Mouse (Mus musculus): ENCODE measurements around the gene Ank2. TPM values are rescaled to one million over a fixed set of nuclear protein-coding genes. Genes with fewer than 3 reads are reported as not detected.

Ank2 gene
- polyA plus RNA-seq, 1 experiment from 2014 or later: 47.1 TPM

DNA sequence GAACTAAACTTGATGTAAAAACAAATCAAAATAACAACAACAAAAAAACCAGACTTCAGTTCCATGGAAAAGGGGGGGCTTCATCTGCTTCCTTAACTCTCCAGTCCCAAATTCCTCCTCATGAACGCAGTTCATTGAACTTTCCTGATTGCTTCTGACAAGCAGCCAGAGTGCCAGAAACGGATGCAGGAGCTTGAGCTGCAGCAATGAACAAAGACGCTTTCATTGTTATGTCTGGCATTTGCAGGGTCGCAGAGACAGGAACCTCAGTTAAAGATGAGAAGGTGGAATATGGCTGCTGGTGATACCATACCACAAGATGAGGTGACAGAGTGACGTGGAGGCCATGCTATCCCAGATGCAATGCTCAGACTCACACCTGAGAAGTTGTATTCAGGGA is 248.2 kb downstream of the Ank2 start:
- Histone ChIP-seq H3K4me1 (no peaks in the 10 kb centered on the region), H3K27me3 (no peaks in the 10 kb centered on the region)

GRCm38 (mm10) chr3:127248611-127249010 is 250.5 kb downstream of the Ank2 start:
- ATAC-seq (ENCODE audit: insufficient number of reproducible peaks, insufficient read depth, low FRiP score, low TSS enrichment): no peak

More for the DNA sequence above, 248.2 kb downstream of the Ank2 start:
- no peak overlapping the region for H3K4me3 ChIP-seq
- H3K9me3 ChIP-seq: no peaks in the 10 kb centered on the region
- WGBS: 40% methylated on average over 5 of the region's 5 CpGs
- H3K27ac ChIP-seq: no peak overlapping the region
- ATAC-seq (ENCODE audit: insufficient number of reproducible peaks, insufficient read depth, low FRiP score, low TSS enrichment): no peak
- no peak overlapping the region for H3K9ac ChIP-seq
- no peaks in the 10 kb centered on the region for H3K36me3 ChIP-seq
- no peak overlapping the region for H3K4me2 ChIP-seq (replicated peaks)

DNA sequence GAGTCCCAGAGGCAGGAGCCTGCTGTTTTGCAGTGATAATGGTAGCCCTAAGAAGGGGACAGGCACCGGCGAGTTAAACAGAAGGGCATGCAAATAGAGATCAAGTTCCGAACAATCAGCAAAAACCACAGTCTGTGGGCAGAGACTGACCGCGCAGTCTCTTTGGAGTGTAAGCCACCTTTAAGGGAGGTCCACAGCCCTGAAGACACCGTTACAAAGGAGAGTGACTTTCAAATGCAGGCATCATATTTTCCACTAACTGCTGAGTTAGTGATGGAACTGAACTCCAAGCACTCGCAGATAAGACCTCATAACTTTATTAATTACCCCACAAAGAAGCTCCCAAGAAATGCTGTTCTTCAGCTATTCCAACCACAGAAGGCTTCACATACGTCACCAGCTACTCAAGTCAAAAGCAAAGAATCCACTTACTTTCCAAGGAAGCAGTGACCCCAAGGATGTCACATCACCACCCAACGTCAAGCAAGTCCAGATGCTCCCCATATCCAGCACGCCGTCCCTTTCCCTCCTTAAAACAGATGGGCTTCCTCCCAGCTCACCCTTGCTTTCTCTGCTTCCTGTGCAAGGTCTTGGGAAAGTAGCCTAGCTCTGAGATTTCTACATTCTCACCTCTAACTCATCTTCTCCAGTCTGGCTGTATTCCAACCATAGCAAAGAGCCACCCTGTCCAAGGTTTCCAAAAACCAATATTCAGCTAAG is 252.0 kb downstream of the Ank2 start:
- Histone ChIP-seq H3K36me3 (no peaks in the 10 kb centered on the region), H3K9me3 (no peaks in the 10 kb centered on the region), H3K4me3 (no peak overlapping the region), H3K4me1 (peaks cover 3% of the 10 kb centered on the region; the same call in 1 of the 2 replicates), H3K4me2 (replicated peaks) (no peak overlapping the region), H3K27me3 (no peaks in the 10 kb centered on the region), H3K9ac (no peak overlapping the region), H3K27ac (no peak overlapping the region)
- WGBS: 52% methylated on average over 11 of the region's 11 CpGs
- no peak for ATAC-seq (ENCODE audit: insufficient number of reproducible peaks, insufficient read depth, low FRiP score, low TSS enrichment)

More at GRCm38 (mm10) chr3:127248611-127249010, 250.5 kb downstream of the Ank2 start:
- H3K27ac ChIP-seq: no peak overlapping the region
- H3K4me3 ChIP-seq: no peak overlapping the region
- no peaks in the 10 kb centered on the region for H3K27me3 ChIP-seq
- H3K36me3 ChIP-seq: no peaks in the 10 kb centered on the region
- no peak overlapping the region for H3K9ac ChIP-seq
- H3K4me1 ChIP-seq: peaks cover 3% of the 10 kb centered on the region; the same call in 1 of the 2 replicates
- no peaks in the 10 kb centered on the region for H3K9me3 ChIP-seq
- H3K4me2 ChIP-seq (replicated peaks): no peak overlapping the region

DNA sequence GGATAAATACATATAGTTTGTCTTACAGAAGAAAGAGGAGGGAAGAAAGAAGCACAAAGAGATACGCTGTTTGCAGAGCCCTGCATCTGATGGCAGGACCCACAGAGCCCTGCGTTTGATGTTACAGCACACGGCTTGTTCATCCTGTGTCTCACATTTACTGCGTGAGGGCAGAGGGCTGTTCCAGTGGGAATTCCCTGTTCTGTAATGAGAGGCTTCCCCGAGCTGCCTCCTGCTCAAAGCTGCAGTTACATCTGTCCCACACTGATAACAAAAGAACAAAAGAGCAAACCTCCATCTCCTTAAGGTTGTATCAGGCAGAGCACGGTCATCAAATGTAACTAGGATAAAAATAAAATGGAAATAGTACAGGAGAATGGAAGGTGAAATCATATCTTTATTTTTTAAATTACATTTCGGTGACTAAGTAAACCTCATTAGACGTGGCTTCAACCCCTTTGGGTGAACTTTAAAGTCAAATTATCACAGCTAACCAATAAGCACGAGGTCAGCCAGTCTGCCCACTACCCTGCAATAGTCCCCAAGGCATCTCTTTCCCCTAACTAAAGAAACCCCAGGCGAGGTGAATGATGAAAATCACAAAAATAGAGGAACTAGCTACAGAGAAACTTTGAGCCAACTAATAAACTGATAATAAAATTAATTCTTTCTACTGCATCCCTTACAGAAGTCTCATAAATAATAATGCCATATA is 255.1 kb downstream of the Ank2 start:
- Histone ChIP-seq H3K4me2 (replicated peaks) (no peak overlapping the region), H3K27ac (no peak overlapping the region), H3K4me3 (no peak overlapping the region), H3K9me3 (no peaks in the 10 kb centered on the region), H3K4me1 (peaks cover 3% of the 10 kb centered on the region), H3K27me3 (no peaks in the 10 kb centered on the region), H3K9ac (no peak overlapping the region), H3K36me3 (no peaks in the 10 kb centered on the region)
- no peak for ATAC-seq (ENCODE audit: insufficient number of reproducible peaks, insufficient read depth, low FRiP score, low TSS enrichment)
- WGBS: 30% methylated on average over 10 of the region's 10 CpGs

DNA sequence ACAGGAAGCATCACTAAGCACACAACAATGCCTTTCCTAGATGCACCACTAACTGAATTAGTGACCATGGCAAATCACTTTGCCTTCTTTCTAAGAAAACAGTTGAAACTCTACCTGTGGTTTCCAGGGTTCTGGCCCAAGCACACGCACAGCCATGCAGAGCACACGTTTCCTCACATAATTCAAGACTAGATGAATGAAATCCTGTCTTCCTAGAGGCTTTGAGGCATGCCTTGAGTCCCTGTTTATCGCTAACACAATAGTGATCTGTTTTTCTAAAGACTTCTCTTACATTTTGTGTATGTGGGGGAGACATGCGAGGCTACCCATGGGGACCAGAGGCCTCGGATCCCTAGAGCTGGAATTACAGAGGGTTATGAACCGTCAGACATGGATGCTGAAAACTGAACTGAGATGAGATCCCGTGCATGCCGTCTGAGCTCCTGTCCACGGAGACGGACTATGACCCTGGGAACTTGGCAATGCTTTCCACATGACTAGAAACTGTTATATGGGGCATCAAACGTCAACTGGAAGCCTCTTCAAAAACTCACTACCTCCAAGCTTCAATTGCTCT is 256.8 kb downstream of the Ank2 start:
- 76% methylated on average over 11 of the region's 11 CpGs for WGBS
- H3K9ac ChIP-seq: no peak overlapping the region
- H3K9me3 ChIP-seq: no peaks in the 10 kb centered on the region
- no peaks in the 10 kb centered on the region for H3K36me3 ChIP-seq
- no peak for ATAC-seq (ENCODE audit: insufficient number of reproducible peaks, insufficient read depth, low FRiP score, low TSS enrichment)
- H3K27me3 ChIP-seq: no peaks in the 10 kb centered on the region
- H3K4me2 ChIP-seq (replicated peaks): no peak overlapping the region
- no peak overlapping the region for H3K27ac ChIP-seq
- peaks cover 3% of the 10 kb centered on the region for H3K4me1 ChIP-seq
- H3K4me3 ChIP-seq: no peak overlapping the region

- H3K27me3 ChIP-seq: no peaks in the 10 kb centered on the region
- no peak overlapping the region for H3K27ac ChIP-seq
- no peaks in the 10 kb centered on the region for H3K36me3 ChIP-seq
- 80% methylated on average over 5 of the region's 5 CpGs for WGBS
- H3K4me1 ChIP-seq: no peaks in the 10 kb centered on the region
- no peak overlapping the region for H3K4me3 ChIP-seq
- H3K9ac ChIP-seq: no peak overlapping the region
- H3K9me3 ChIP-seq: no peaks in the 10 kb centered on the region
- ATAC-seq (ENCODE audit: insufficient number of reproducible peaks, insufficient read depth, low FRiP score, low TSS enrichment): no peak
- no peak overlapping the region for H3K4me2 ChIP-seq (replicated peaks)
Measured at GRCm38 (mm10) chr3:127235271-127235670, 263.9 kb downstream of the Ank2 start.

DNA sequence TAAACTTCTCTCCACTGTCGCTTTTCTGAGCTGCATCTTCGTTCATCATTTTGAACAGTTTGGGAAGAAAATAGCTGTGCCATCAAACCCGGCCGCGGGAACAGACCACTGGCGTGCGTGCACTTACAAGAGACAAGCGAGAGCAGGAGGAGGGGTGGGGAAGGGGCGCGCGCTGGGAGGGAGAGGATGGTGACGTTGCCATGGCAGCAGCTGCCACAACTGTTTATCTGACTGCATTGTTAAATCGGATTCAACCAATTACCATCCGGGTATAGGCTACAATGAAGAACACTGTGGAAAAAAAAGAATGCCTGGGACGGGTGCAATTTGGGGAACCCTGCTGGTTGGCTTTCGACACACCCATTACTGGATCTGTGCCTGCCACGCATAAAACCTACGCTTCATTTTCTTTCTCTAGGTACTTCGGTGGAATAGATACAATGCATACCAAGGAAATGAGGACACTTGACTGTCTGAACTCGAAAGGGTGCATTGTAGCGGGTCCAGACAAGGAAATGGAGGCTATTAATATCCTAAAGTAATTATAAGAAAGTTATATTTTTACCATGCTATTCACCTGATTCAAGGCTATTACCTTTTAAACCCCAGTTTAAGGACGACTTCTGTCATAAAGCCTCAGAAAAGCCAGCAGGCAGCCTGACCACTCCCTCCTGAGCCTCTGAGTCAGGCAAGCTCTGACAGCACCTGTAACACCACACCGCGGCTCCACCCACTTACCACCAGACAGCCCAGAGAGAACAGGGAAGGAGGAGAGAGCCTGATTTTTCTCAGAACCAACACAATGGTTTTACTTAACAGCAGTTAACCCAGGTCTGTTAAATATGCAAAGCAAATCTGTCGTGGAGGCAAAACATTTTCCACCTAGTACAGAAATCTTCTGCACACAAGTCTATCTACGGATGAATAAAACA is 273.1 kb downstream of the Ank2 start:
- Histone ChIP-seq H3K27me3 (no peaks in the 10 kb centered on the region), H3K27ac (no peak overlapping the region), H3K36me3 (no peaks in the 10 kb centered on the region), H3K4me1 (peaks cover 11% of the 10 kb centered on the region; the same call in 1 of the 2 replicates), H3K9me3 (no peaks in the 10 kb centered on the region), H3K4me3 (peak overlapping the region; percentile 32), H3K4me2 (replicated peaks) (peak overlapping the region; percentile 67), H3K9ac (peak overlapping the region; percentile 34; the same call in 1 of the 2 replicates)
- peak; percentile 75 for ATAC-seq (ENCODE audit: insufficient number of reproducible peaks, insufficient read depth, low FRiP score, low TSS enrichment)
- 6% methylated on average over 26 of the region's 26 CpGs for WGBS

DNA sequence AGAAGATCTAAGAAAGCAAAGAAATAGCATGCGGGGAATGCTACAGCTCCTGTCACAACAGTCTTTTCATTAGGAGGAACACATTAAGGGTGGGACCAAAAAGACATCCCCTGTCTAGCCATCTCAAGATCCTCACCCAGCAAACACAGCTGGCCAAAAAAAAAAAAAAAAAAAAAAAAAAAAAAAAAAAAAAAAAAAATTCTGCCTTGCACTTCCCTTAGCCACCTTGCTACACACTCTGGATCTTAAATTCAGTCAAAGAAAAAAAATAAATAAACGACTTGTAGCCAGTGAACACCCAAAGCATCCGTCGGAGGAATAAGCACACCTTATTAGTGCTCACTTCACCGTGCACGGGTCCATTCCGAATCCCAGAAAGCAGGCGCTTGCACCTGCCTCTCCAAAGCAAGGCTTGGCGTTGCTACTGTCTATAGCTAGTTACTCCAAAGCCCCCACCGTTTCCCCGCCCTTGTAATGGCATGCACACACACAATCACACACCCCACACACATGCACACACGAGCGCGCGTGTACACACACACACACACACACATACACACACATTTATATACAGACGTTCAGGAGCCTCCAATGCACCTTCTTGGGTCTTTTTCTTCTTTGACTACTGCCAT is 273.9 kb downstream of the Ank2 start:
- H3K9me3 ChIP-seq: no peaks in the 10 kb centered on the region
- peak overlapping the region; percentile 67 for H3K4me2 ChIP-seq (replicated peaks)
- peak overlapping the region; percentile 34; the same call in 1 of the 2 replicates for H3K9ac ChIP-seq
- 16% methylated on average over 16 of the region's 16 CpGs for WGBS
- no peak overlapping the region for H3K27ac ChIP-seq
- H3K4me3 ChIP-seq: peak overlapping the region; percentile 32
- H3K4me1 ChIP-seq: peaks cover 11% of the 10 kb centered on the region; the same call in 1 of the 2 replicates
- no peaks in the 10 kb centered on the region for H3K36me3 ChIP-seq
- ATAC-seq (ENCODE audit: insufficient number of reproducible peaks, insufficient read depth, low FRiP score, low TSS enrichment): no peak
- H3K27me3 ChIP-seq: no peaks in the 10 kb centered on the region

DNA sequence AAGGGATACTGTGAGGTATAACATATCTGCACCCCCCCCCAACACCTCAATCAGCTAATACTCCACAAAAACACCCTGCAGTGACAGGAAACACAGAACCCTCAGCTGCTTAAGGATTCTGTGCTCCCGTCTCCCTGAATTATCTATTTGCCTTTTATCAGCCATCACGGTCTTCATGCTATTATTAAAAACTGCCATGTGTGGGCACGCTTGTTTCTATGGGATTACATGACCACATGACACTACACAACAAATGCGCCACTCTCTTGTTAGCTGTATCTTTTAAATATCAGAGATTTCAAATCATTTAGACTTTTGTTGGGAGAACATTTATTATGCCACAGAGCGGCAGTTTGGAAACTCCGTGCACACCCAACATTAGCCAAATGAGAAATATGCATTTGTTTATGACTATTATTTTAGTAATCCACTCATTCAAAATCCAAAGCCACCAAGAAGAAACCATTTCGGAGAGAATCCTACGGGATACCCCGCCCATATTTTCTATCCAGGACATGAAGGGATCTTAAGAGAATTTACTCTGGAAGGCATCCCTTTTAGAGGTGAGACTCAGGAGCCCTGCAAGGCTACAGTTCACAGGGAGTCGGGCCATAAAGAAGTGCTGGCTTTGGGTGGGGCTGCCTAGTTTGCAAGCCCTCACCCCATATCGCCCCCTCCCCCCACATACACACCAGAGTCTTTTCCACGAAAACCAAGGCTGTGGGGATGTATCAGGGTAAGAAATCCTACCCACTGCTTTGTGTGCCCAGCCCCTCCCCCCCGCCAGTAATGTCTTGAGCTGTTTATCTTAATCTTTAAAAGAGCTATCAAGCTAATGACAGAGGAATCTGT is 274.6 kb downstream of the Ank2 start:
- no peak overlapping the region for H3K9ac ChIP-seq
- H3K27ac ChIP-seq: no peak overlapping the region
- 66% methylated on average over 13 of the region's 13 CpGs for WGBS
- no peak for ATAC-seq (ENCODE audit: insufficient number of reproducible peaks, insufficient read depth, low FRiP score, low TSS enrichment)
- no peaks in the 10 kb centered on the region for H3K9me3 ChIP-seq
- H3K27me3 ChIP-seq: no peaks in the 10 kb centered on the region
- no peak overlapping the region for H3K4me2 ChIP-seq (replicated peaks)
- peaks cover 11% of the 10 kb centered on the region; the same call in 1 of the 2 replicates for H3K4me1 ChIP-seq
- no peaks in the 10 kb centered on the region for H3K36me3 ChIP-seq
- no peak overlapping the region for H3K4me3 ChIP-seq

GRCm38 (mm10) chr3:127222086-127222485 is 277.1 kb downstream of the Ank2 start:
- 80% methylated on average over 2 of the region's 2 CpGs for WGBS
- ATAC-seq (ENCODE audit: insufficient number of reproducible peaks, insufficient read depth, low FRiP score, low TSS enrichment): no peak
- no peak overlapping the region for H3K4me3 ChIP-seq

More at GRCm38 (mm10) chr3:127222086-127222485, 277.1 kb downstream of the Ank2 start:
- Histone ChIP-seq H3K36me3 (no peaks in the 10 kb centered on the region), H3K4me1 (peaks cover 11% of the 10 kb centered on the region; the same call in 1 of the 2 replicates), H3K4me2 (replicated peaks) (no peak overlapping the region), H3K9ac (no peak overlapping the region), H3K27ac (no peak overlapping the region), H3K9me3 (no peaks in the 10 kb centered on the region), H3K27me3 (no peaks in the 10 kb centered on the region)
